Mouse (Mus musculus) liver, embryonic 16.5 days (tissue): ENCODE measurements around the gene Ccr1l1. TPM values are rescaled to one million over a fixed set of nuclear protein-coding genes. Genes with fewer than 3 reads are reported as not detected.

Source experiments
- ATAC-seq: fragments of 200-750 bp; cut with Nextera tagmentation; 2 replicates; pipeline ENCODE4 v1.8.0; 2017; ENCODE audit warnings: low read depth, mild to moderate bottlenecking, moderate number of reproducible peaks, moderate library complexity
- H3K27ac ChIP-seq: fragments of 300-500 bp; sonication (generic); 2 replicates; pipeline ENCODE4 v1.5.1; 2014; ENCODE audit warnings: mild to moderate bottlenecking, low read length
- H3K27me3 ChIP-seq: fragments of 300-500 bp; sonication (generic); 2 replicates; pipeline ENCODE4 v1.6.1; 2014; ENCODE audit warnings: low read depth, low read length, mixed read lengths; ENCODE audit not compliant: control insufficient read depth, insufficient read depth
- H3K36me3 ChIP-seq: fragments of 300-500 bp; sonication (generic); 2 replicates; pipeline ENCODE4 v1.6.1; 2014; ENCODE audit warnings: mild to moderate bottlenecking; ENCODE audit not compliant: control insufficient read depth, insufficient read depth
- H3K4me1 ChIP-seq: fragments of 300-500 bp; sonication (generic); 2 replicates; pipeline ENCODE4 v1.6.1; 2014; ENCODE audit warnings: low read depth, low read length, mixed read lengths; ENCODE audit not compliant: control insufficient read depth
- H3K4me2 ChIP-seq: fragments of 300-500 bp; sonication (generic); 2 replicates; pipeline ENCODE4 v1.6.1; 2014; ENCODE audit warnings: low read depth, low read length, mixed read lengths
- H3K4me3 ChIP-seq: fragments of 300-500 bp; sonication (generic); 2 replicates; pipeline ENCODE4 v1.5.1; 2014; ENCODE audit warnings: low read depth, mild to moderate bottlenecking, low read length
- H3K9ac ChIP-seq: fragments of 300-500 bp; sonication (generic); 2 replicates; pipeline ENCODE4 v1.6.1; 2014; ENCODE audit warnings: low read depth, low read length
- H3K9me3 ChIP-seq: fragments of 300-500 bp; sonication (generic); replicated peaks from 2 replicates; pipeline ENCODE4 v1.6.1; 2016; ENCODE audit warnings: low read length; ENCODE audit not compliant: control insufficient read depth
- WGBS: fragments of 180-500 bp; shearing (Covaris S2); extraction: QIAGEN DNeasy Blood & Tissue Kit; methylation state at CpG from one replicate; pipeline ENCODE4 v1.1.7; 2014; ENCODE audit not compliant: insufficient replicate concordance; 5-methylcytosine and 5-hydroxymethylcytosine counted together
- polyA plus RNA-seq: library from polyadenylated mRNA; unstranded; fragments of >200 nt; fragmentation: Nextera tagmentation; extraction: Ambion mirVana; gene quantifications from 2 replicates; pipeline ENCODE4 v1.2.1, GENCODE M21; 2015

Ccr1l1 gene
- polyA plus RNA-seq, 1 experiment from 2014 or later: 0.07 TPM

DNA sequence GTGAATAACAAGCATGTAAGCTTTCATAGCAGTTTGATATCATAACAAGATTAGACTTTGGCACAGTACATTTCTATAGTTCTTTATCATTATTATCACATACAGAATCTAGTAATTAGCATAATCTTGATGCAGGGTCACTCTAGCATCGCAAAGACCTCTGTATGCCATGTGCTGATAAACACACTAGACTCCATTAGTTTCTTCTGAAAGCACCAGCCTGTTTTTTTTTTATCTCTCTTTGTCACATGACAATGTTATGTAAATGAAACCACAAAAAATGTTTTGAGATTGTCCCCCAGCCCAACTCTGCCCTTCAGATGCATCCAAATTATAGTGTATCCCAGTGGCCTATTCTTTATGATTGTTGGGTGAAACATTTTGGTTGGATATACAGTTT is 30.4 kb downstream of the Ccr1l1 start:
- Histone ChIP-seq H3K9me3 (no peaks in the 10 kb centered on the region), H3K9ac (no peak overlapping the region)
- 19% methylated on average over 1 of the region's 1 CpGs for WGBS

GRCm38 (mm10) chr9:123942025-123942424 is 36.2 kb downstream of the Ccr1l1 start:
- H3K9me3 ChIP-seq: no peaks in the 10 kb centered on the region
- H3K27me3 ChIP-seq: no peaks in the 10 kb centered on the region
- H3K36me3 ChIP-seq: no peaks in the 10 kb centered on the region
- H3K4me1 ChIP-seq: peaks cover 2% of the 10 kb centered on the region; the same call in 1 of the 2 replicates
- H3K4me3 ChIP-seq: no peak overlapping the region
- peak overlapping the region; percentile 59 for H3K27ac ChIP-seq
- no peak overlapping the region for H3K4me2 ChIP-seq
- WGBS: 56% methylated on average over 3 of the region's 3 CpGs
- H3K9ac ChIP-seq: no peak overlapping the region
- ATAC-seq: 0 out of 2 replicates have a peak, but pooled peaks have one; percentile 26

More for the DNA sequence above, 30.4 kb downstream of the Ccr1l1 start:
- Histone ChIP-seq H3K4me3 (no peak overlapping the region), H3K27me3 (no peaks in the 10 kb centered on the region), H3K4me1 (peaks cover 3% of the 10 kb centered on the region; the same call in 1 of the 2 replicates), H3K4me2 (no peak overlapping the region), H3K27ac (no peak overlapping the region), H3K36me3 (no peaks in the 10 kb centered on the region)
- no peak for ATAC-seq

GRCm38 (mm10) chr9:123941316-123941715 is 36.9 kb downstream of the Ccr1l1 start:
- Histone ChIP-seq H3K27ac (peak overlapping the region; percentile 50), H3K36me3 (no peaks in the 10 kb centered on the region), H3K9me3 (no peaks in the 10 kb centered on the region), H3K4me3 (no peak overlapping the region), H3K27me3 (no peaks in the 10 kb centered on the region), H3K9ac (no peak overlapping the region), H3K4me1 (peaks cover 2% of the 10 kb centered on the region; the same call in 1 of the 2 replicates), H3K4me2 (no peak overlapping the region)
- ATAC-seq: peak; percentile 30
- WGBS: 33% methylated on average over 2 of the region's 2 CpGs

DNA sequence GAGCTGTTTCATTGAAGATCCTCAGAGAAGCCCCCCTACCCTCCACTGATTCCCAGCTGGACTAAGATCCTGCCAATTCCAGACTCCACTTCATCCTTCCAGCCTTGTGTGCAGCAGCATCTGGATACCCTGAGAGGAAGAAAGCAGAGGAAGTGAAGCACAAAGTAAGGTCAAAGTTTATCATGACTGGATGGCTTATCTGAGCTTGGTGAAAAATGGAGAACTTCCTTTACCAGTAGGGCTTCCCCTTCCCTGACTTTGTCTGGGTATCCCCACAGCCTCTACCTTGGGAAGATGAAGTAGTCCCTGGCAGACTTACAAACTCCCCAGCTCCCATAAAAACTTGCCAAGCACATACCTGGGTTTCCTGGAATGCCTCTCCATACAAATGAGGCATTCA is 37.6 kb downstream of the Ccr1l1 start:
- H3K27ac ChIP-seq: peak overlapping the region; percentile 47
- ATAC-seq: 0 out of 2 replicates have a peak, but pooled peaks have one; percentile 23
- H3K4me2 ChIP-seq: no peak overlapping the region

DNA sequence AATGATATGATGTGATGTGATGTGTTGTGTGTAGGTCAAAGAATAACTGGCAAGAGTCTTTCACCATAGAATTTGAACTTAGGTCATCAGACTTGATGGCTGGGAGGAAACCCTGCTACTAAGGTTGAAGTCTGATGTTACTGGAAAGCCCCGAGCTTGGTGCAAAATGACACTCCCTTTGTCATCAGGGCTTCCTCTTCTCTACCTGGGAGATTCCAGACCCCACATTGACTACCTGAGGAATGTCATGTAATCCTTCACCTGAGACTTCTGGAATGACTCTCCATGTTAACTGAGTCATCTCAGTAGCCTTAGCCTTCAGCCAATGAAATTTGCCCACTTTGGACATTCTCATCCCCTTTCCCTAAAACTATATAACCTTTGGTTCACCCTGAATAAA is 38.0 kb downstream of the Ccr1l1 start:
- no peak overlapping the region for H3K27ac ChIP-seq
- no peak overlapping the region for H3K4me3 ChIP-seq
- peaks cover 2% of the 10 kb centered on the region; the same call in 1 of the 2 replicates for H3K4me1 ChIP-seq
- no peaks in the 10 kb centered on the region for H3K27me3 ChIP-seq
- no peak overlapping the region for H3K9ac ChIP-seq
- no peaks in the 10 kb centered on the region for H3K36me3 ChIP-seq
- no peak overlapping the region for H3K4me2 ChIP-seq
- ATAC-seq: no peak
- 45% methylated on average over 1 of the region's 1 CpGs for WGBS
- no peaks in the 10 kb centered on the region for H3K9me3 ChIP-seq

More for the DNA sequence above, 37.6 kb downstream of the Ccr1l1 start:
- Histone ChIP-seq H3K4me1 (peaks cover 2% of the 10 kb centered on the region; the same call in 1 of the 2 replicates), H3K9ac (no peak overlapping the region), H3K36me3 (no peaks in the 10 kb centered on the region), H3K27me3 (no peaks in the 10 kb centered on the region), H3K9me3 (no peaks in the 10 kb centered on the region), H3K4me3 (no peak overlapping the region)

GRCm38 (mm10) chr9:123937989-123938388 is 40.2 kb downstream of the Ccr1l1 start:
- Histone ChIP-seq H3K27me3 (no peaks in the 10 kb centered on the region), H3K27ac (no peak overlapping the region), H3K4me2 (no peak overlapping the region), H3K36me3 (no peaks in the 10 kb centered on the region), H3K9ac (no peak overlapping the region), H3K4me3 (no peak overlapping the region), H3K9me3 (no peaks in the 10 kb centered on the region), H3K4me1 (peaks cover 2% of the 10 kb centered on the region; the same call in 1 of the 2 replicates)
- no peak for ATAC-seq
- WGBS: 67% methylated on average over 2 of the region's 2 CpGs

GRCm38 (mm10) chr9:123936604-123937280 is 41.5 kb downstream of the Ccr1l1 start:
- peaks cover 8% of the 10 kb centered on the region for H3K4me1 ChIP-seq
- H3K9me3 ChIP-seq: no peaks in the 10 kb centered on the region
- H3K9ac ChIP-seq: no peak overlapping the region
- WGBS: 68% methylated on average over 9 of the region's 9 CpGs
- no peak overlapping the region for H3K27ac ChIP-seq
- H3K36me3 ChIP-seq: no peaks in the 10 kb centered on the region
- no peaks in the 10 kb centered on the region for H3K27me3 ChIP-seq
- H3K4me2 ChIP-seq: no peak overlapping the region
- ATAC-seq: no peak
- H3K4me3 ChIP-seq: no peak overlapping the region

DNA sequence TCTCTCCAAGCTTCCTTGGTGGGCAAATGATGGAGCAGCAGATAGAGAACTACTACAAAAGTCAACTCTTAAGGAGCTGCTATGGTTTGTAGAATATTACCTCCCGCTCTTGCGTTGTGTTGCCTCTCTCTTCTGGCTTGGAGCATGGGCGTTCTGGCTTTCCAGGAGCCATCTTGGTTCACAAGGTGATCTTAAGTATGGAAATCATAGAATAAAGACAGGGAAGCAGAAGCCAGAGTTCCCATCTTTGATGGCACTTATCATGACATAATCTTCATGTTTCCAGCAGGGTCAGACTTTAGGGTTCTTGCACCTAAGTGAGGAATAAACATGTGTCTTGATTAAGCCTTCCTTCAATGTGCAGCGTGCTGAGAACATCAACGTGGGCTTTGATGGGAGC is 42.4 kb downstream of the Ccr1l1 start:
- Histone ChIP-seq H3K27me3 (no peaks in the 10 kb centered on the region), H3K4me3 (no peak overlapping the region), H3K9ac (no peak overlapping the region), H3K9me3 (no peaks in the 10 kb centered on the region), H3K36me3 (no peaks in the 10 kb centered on the region), H3K4me1 (peaks cover 12% of the 10 kb centered on the region), H3K27ac (no peak overlapping the region), H3K4me2 (no peak overlapping the region)
- WGBS: 80% methylated on average over 5 of the region's 5 CpGs
- no peak for ATAC-seq

- Histone ChIP-seq H3K9ac (no peak overlapping the region), H3K9me3 (no peaks in the 10 kb centered on the region), H3K4me3 (no peak overlapping the region), H3K27ac (no peak overlapping the region), H3K4me2 (no peak overlapping the region), H3K36me3 (no peaks in the 10 kb centered on the region), H3K27me3 (no peaks in the 10 kb centered on the region), H3K4me1 (peaks cover 16% of the 10 kb centered on the region)
- ATAC-seq: no peak
- 77% methylated on average over 6 of the region's 6 CpGs for WGBS
These were observed 42.9 kb downstream of the Ccr1l1 start for GRCm38 (mm10) chr9:123935346-123935745.
